Mouse (Mus musculus) kidney, adult 2 months (tissue): Measurements from ENCODE around the gene Ppp2r5c. TPM values are rescaled to one million over a fixed set of nuclear protein-coding genes. Genes with fewer than 3 reads are reported as not detected.

Experiments
- DNase-seq: peaks from one replicate; pipeline ENCODE4 v3.0.0; 2021
- H3K27ac ChIP-seq: fragments of 200-500 bp; 2 replicates; pipeline ENCODE4 v1.5.1; 2012; ENCODE audit warnings: low read depth, low read length, control low read depth, inconsistent platforms; ENCODE audit not compliant: insufficient read depth
- H3K27me3 ChIP-seq: fragments of 200-500 bp; replicated peaks from 2 replicates; pipeline ENCODE4 v1.6.1; 2012; ENCODE audit warnings: mild to moderate bottlenecking, moderate library complexity, low read length, inconsistent platforms; ENCODE audit not compliant: control insufficient read depth, insufficient read depth
- H3K36me3 ChIP-seq: fragments of 200-500 bp; 2 replicates; pipeline ENCODE4 v1.6.1; 2012; ENCODE audit warnings: mild to moderate bottlenecking, moderate library complexity, low read length, inconsistent platforms; ENCODE audit not compliant: control insufficient read depth, insufficient read depth
- H3K4me1 ChIP-seq: fragments of 200-500 bp; 2 replicates; pipeline ENCODE4 v1.6.1; 2011; ENCODE audit warnings: low read length; ENCODE audit not compliant: control insufficient read depth, insufficient read depth
- H3K4me3 ChIP-seq: fragments of 200-500 bp; 2 replicates; pipeline ENCODE4 v1.5.1; 2011; ENCODE audit warnings: mild to moderate bottlenecking, low read depth, low read length, control low read depth; ENCODE audit not compliant: insufficient read depth
- CTCF ChIP-seq: fragments of 200-500 bp; conservative IDR thresholded peaks from 2 replicates; pipeline ENCODE4 v1.5.1; 2011; ENCODE audit warnings: low read depth, mild to moderate bottlenecking, control low read depth, low read length, moderate library complexity, mixed read lengths; ENCODE audit not compliant: insufficient read depth, insufficient read length
- POLR2A ChIP-seq: fragments of 200-500 bp; IDR thresholded peaks from one replicate; pipeline ENCODE4 v1.6.1; 2011; ENCODE audit warnings: low read depth, low read length, control low read depth
- WGBS: fragments of 180-500 bp; shearing (Covaris S2); methylation state at CpG from one replicate; pipeline ENCODE4 v1.1.7; 2018; 5-methylcytosine and 5-hydroxymethylcytosine counted together
- polyA plus RNA-seq: library from polyadenylated mRNA; depleted of rRNA; stranded (reverse); fragments of >200 nt; gene quantifications from 2 replicates; pipeline ENCODE4 v1.2.3, GENCODE M21; 2012

The Ppp2r5c gene
- polyA plus RNA-seq, 1 experiment, result 41.3 TPM

DNA sequence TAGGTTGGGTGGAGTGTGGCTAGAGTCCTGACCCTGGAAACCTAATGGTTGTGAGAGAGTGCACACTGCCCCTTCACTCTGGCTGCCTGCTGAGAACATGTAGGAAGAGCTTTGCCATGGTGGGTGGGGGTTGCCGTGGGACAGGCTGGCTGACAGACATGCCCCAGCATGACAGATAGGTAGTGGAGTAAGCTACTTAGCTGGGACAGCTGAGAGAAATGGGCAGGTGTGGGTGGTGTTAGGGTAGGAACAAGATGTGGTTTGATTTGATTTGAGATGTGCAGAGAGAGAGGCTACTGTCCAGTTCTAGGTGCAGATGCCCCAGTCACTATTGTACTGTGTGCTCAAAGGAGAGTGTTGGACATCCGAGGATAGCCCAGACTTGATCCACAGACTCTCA, 86.2 kb downstream of the Ppp2r5c start:
- WGBS, result 86% methylated on average over 2 of the region's 2 CpGs
- peaks cover 10% of the 10 kb centered on the region; the same call in 1 of the 2 replicates for H3K4me1 ChIP-seq
- DNase-seq, result no peak

DNA sequence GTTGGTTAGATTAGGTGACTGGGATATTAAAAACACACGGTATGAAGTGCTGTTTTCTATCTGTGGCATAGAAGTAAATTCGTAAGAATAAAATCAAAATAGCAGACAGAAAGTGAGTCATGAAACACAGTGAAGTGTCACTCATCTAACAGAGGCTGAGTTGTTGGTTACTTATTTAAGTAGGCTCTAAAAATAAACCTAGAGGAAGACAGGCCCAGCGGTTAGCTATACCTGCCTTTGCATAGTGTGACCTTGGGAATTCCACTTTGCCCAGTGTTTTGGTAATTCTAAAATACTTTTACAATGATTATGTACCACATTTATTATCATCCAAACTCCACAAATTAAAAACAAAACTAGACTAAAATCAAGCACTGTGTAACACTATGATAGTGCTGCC, 86.9 kb downstream of the Ppp2r5c start:
- Histone ChIP-seq H3K36me3 (no peaks in the 10 kb centered on the region), H3K4me3 (no peak overlapping the region), H3K27ac (no peak overlapping the region), H3K4me1 (peaks cover 10% of the 10 kb centered on the region; the same call in 1 of the 2 replicates), H3K27me3 (no peaks in the 10 kb centered on the region)
- no peak for DNase-seq
- WGBS, result 53% methylated on average over 3 of the region's 3 CpGs
- TF ChIP-seq CTCF, result no peak
- TF ChIP-seq POLR2A, result no peak

More for the DNA sequence above, 86.2 kb downstream of the Ppp2r5c start:
- no peak for TF ChIP-seq CTCF
- no peak for TF ChIP-seq POLR2A
- Histone ChIP-seq H3K36me3 (no peaks in the 10 kb centered on the region), H3K4me3 (no peak overlapping the region), H3K27me3 (no peaks in the 10 kb centered on the region), H3K27ac (peak overlapping the region; percentile 43; the same call in 1 of the 2 replicates)

DNA sequence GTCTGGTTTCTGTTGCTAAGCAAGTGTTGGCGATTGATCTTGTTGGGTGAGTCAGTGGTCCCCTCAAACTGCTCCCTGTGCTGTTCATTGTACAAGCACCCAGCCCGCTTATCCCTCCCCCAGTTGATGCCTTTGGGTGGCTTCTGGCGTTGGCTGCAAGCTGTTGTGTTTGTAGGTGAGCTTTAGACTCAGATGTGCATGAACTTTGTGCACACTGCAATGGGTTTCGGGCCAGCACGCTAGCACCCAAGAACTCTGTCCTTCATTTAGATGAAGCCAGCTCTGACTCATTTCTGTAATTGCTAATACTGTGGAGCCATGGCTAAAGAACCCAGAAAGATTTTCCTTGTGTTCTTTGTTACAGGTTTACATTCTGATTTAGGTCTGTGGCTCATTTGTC, 88.4 kb downstream of the Ppp2r5c start:
- H3K4me3 ChIP-seq, result no peak overlapping the region
- no peaks in the 10 kb centered on the region for H3K36me3 ChIP-seq
- WGBS, result 72% methylated on average over 5 of the region's 5 CpGs
- H3K4me1 ChIP-seq, result peaks cover 17% of the 10 kb centered on the region; the same call in 1 of the 2 replicates
- H3K27me3 ChIP-seq, result no peaks in the 10 kb centered on the region
- DNase-seq, result peak; percentile 62
- TF ChIP-seq POLR2A (no peak), CTCF (no peak)
- H3K27ac ChIP-seq, result no peak overlapping the region

- Histone ChIP-seq H3K27ac (no peak overlapping the region), H3K27me3 (no peaks in the 10 kb centered on the region), H3K4me3 (no peak overlapping the region), H3K36me3 (no peaks in the 10 kb centered on the region), H3K4me1 (peaks cover 14% of the 10 kb centered on the region; the same call in 1 of the 2 replicates)
- peak; percentile 49 for DNase-seq
- 51% methylated on average over 8 of the region's 8 CpGs for WGBS
- no peak for TF ChIP-seq POLR2A
- no peak for TF ChIP-seq CTCF
Measured at GRCm38 (mm10) chr12:110537751-110538150, 90.8 kb downstream of the Ppp2r5c start.

DNA sequence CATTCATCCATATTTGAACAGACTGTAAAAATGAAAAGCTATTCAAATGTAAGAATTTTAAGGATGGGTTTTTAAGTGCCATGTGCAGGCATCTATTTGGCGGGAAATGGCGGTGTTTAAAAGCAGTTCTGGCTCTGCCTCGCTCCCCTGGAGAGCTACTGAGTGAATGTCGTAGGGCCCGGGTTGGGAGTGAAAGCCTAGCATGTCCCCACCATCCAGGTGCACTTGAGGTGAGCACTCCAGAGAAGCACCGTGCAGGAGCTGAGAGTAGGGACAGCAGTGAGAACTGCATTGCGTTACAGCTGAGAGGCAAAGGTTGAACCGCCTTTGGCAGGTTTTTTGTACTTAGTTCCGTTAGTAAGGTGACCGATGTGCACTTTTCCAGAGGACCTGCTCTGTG, 92.4 kb downstream of the Ppp2r5c start:
- TF ChIP-seq CTCF (no peak), POLR2A (no peak)
- 58% methylated on average over 10 of the region's 10 CpGs for WGBS
- no peak overlapping the region for H3K27ac ChIP-seq
- H3K4me3 ChIP-seq, result no peak overlapping the region
- peaks cover 14% of the 10 kb centered on the region; the same call in 1 of the 2 replicates for H3K4me1 ChIP-seq
- peak; percentile 46 for DNase-seq
- H3K27me3 ChIP-seq, result no peaks in the 10 kb centered on the region
- no peaks in the 10 kb centered on the region for H3K36me3 ChIP-seq

GRCm38 (mm10) chr12:110539798-110540197, 92.9 kb downstream of the Ppp2r5c start:
- H3K27me3 ChIP-seq, result no peaks in the 10 kb centered on the region
- H3K27ac ChIP-seq, result no peak overlapping the region
- peak; percentile 35; the same call in 1 of the 2 replicates for TF ChIP-seq CTCF
- TF ChIP-seq POLR2A, result no peak
- no peaks in the 10 kb centered on the region for H3K36me3 ChIP-seq
- H3K4me1 ChIP-seq, result peaks cover 13% of the 10 kb centered on the region; the same call in 1 of the 2 replicates
- DNase-seq, result peak; percentile 28
- WGBS, result 63% methylated on average over 9 of the region's 9 CpGs
- no peak overlapping the region for H3K4me3 ChIP-seq

- no peak overlapping the region for H3K27ac ChIP-seq
- WGBS, result 55% methylated on average over 8 of the region's 8 CpGs
- H3K36me3 ChIP-seq, result no peaks in the 10 kb centered on the region
- peak; percentile 47 for DNase-seq
- peaks cover 8% of the 10 kb centered on the region; the same call in 1 of the 2 replicates for H3K4me1 ChIP-seq
- no peak for TF ChIP-seq POLR2A
- TF ChIP-seq CTCF, result no peak
- no peaks in the 10 kb centered on the region for H3K27me3 ChIP-seq
- no peak overlapping the region for H3K4me3 ChIP-seq
Measured at GRCm38 (mm10) chr12:110540273-110540672, 93.4 kb downstream of the Ppp2r5c start.

DNA sequence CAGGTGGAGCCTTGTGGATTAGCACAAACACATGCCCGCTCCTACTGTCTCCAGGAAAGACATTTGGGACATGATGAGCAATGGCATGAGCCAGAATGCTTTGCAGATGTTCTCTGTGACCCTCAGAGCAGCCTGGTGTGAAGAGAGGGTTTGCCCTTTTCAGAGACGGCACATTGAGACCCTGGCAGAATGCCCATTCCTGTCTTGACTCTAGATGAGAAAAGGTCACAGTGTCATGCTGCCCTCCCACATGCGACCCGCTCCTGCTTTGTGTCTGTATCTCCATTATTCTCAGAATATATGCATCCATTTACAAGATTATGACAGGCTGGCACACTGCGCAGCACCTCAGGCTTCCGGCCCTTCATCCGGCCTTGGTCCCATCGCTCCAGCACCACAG, 94.1 kb downstream of the Ppp2r5c start:
- WGBS, result 66% methylated on average over 8 of the region's 8 CpGs
- TF ChIP-seq CTCF (no peak), POLR2A (no peak)
- no peak overlapping the region for H3K27ac ChIP-seq
- no peaks in the 10 kb centered on the region for H3K27me3 ChIP-seq
- DNase-seq, result no peak
- H3K4me1 ChIP-seq, result peaks cover 8% of the 10 kb centered on the region; the same call in 1 of the 2 replicates
- H3K36me3 ChIP-seq, result no peaks in the 10 kb centered on the region; the same call in 1 of the 2 replicates
- H3K4me3 ChIP-seq, result no peak overlapping the region
